Mouse (Mus musculus): Measurements from ENCODE around the gene Slain1. TPM values are rescaled to one million over a fixed set of nuclear protein-coding genes. Genes with fewer than 3 reads are reported as not detected.

Slain1 gene
- 0.33 and 0.36 TPM in 2 replicates for polyA plus RNA-seq (2012; rRNA removed)

GRCm38 (mm10) chr14:103649896-103650334 lies at the start of gene Slain1:
Gene Slain1 (plus strand): TSS chr14:103650228.

Other genes with a start within 250 kb of the Slain1 start
- gene Scel, start 136.9 kb upstream of the Slain1 start, polyA plus RNA-seq (2012; rRNA removed) = 0.05 and 0.11 TPM in 2 replicates
- gene Ednrb, start 194.2 kb downstream of the Slain1 start, polyA plus RNA-seq (2012; rRNA removed) = 2.2 and 2.3 TPM in 2 replicates